Mouse (Mus musculus) spleen, adult 2 months (tissue): Measurements from ENCODE around the gene Olfr723. TPM values are rescaled to one million over a fixed set of nuclear protein-coding genes. Genes with fewer than 3 reads are reported as not detected.
"Not testable (repeated sequence)": the region's sequence is repeated elsewhere in the genome, so short reads cannot be mapped to it uniquely, and the experiment has no call there.

Source experiments
- DNase-seq, 2 experiments: peaks; one replicate each; pipeline versions ENCODE4 v3.0.0 to v3.0.0-alpha.2; 2012 to 2021; ENCODE audit warnings: low spot score in 2 of 2, low read depth in 1 of 2
- H3K27ac ChIP-seq: fragments of 200-500 bp; 2 replicates; pipeline ENCODE4 v1.5.1; 2012; ENCODE audit warnings: low read length, inconsistent platforms; ENCODE audit not compliant: insufficient read depth
- H3K27me3 ChIP-seq: fragments of 200-500 bp; 2 replicates; pipeline ENCODE4 v1.6.1; 2012; ENCODE audit warnings: mild to moderate bottlenecking, moderate library complexity, low read length, inconsistent platforms; ENCODE audit not compliant: control insufficient read depth, insufficient read depth
- H3K36me3 ChIP-seq: fragments of 200-500 bp; 2 replicates; pipeline ENCODE4 v1.6.1; 2012; ENCODE audit warnings: mild to moderate bottlenecking, low read length, inconsistent platforms; ENCODE audit not compliant: control insufficient read depth, insufficient read depth
- H3K4me1 ChIP-seq: fragments of 200-500 bp; 2 replicates; pipeline ENCODE4 v1.6.1; 2011; ENCODE audit warnings: inconsistent platforms; ENCODE audit not compliant: control insufficient read depth, insufficient read depth, insufficient read length
- H3K4me3 ChIP-seq: fragments of 200-500 bp; 2 replicates; pipeline ENCODE4 v1.5.1; 2011; ENCODE audit warnings: mild to moderate bottlenecking, inconsistent platforms; ENCODE audit not compliant: insufficient read depth, insufficient read length; ENCODE audit errors: extremely low read depth
- CTCF ChIP-seq: fragments of 200-500 bp; IDR thresholded peaks from 2 replicates; pipeline ENCODE4 v1.5.1; 2011; ENCODE audit warnings: mild to moderate bottlenecking, inconsistent platforms; ENCODE audit not compliant: insufficient read depth, insufficient read length, insufficient replicate concordance; ENCODE audit errors: extremely low read depth
- POLR2A ChIP-seq: fragments of 200-500 bp; IDR thresholded peaks from 2 replicates; pipeline ENCODE4 v1.6.1; 2011; ENCODE audit warnings: low read depth, low read length, inconsistent platforms
- WGBS: fragments of 180-500 bp; shearing (Covaris S2); methylation state at CpG from one replicate; pipeline ENCODE4 v1.1.7; 2018; 5-methylcytosine and 5-hydroxymethylcytosine counted together
- polyA plus RNA-seq: library from polyadenylated mRNA; depleted of rRNA; stranded (reverse); fragments of >200 nt; gene quantifications from 2 replicates; pipeline ENCODE4 v1.2.3, GENCODE M21; 2012; rRNA removed

The Olfr723 gene
- polyA plus RNA-seq: not detected in 2 replicates

- H3K4me1 ChIP-seq, DNase-seq, H3K27ac ChIP-seq, H3K36me3 ChIP-seq, H3K27me3 ChIP-seq, H3K4me3 ChIP-seq: not testable (repeated sequence)
Measured at GRCm38 (mm10) chr14:49931687-49932086, at the start of gene Olfr723. Olfr723 (minus strand) TSS chr14:49931787.

- DNase-seq, H3K36me3 ChIP-seq, H3K4me3 ChIP-seq, H3K4me1 ChIP-seq, H3K27ac ChIP-seq, H3K27me3 ChIP-seq: not testable (repeated sequence)
- WGBS: 71% methylated on average over 1 of the region's 1 CpGs
Measured at GRCm38 (mm10) chr14:49963174-49963573, 31.6 kb upstream of the Olfr723 start, which contains the start of gene Olfr724. Olfr724 (minus strand) TSS chr14:49963274.

DNA sequence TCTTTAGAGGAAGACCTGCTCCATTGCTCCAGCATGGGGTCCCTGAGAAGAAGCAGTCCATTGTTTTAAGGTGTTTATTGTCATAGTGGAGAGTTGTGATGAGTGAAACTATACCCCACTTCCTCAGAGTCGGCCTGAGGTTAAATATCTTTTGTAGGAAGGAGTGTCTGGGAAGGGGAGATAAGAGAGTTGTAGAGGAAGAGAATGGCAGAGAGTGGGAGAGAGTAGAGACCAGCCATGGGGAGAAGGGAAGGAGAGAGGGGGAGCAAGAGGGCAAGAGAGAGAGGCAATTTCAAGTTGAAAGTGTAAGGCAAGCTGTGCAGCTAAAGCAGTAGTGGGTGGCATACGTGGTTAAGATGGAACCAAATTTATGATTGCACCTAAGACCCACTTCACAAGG is 24.3 kb upstream of the Olfr723 start:
- no peaks in the 10 kb centered on the region for H3K36me3 ChIP-seq
- no peak overlapping the region for H3K27ac ChIP-seq
- H3K4me1 ChIP-seq: no peaks in the 10 kb centered on the region
- no peaks in the 10 kb centered on the region for H3K27me3 ChIP-seq
- no peak overlapping the region for H3K4me3 ChIP-seq
- WGBS: 18% methylated on average over 2 of the region's 2 CpGs
- TF ChIP-seq POLR2A: no peak
- no peak for TF ChIP-seq CTCF
- DNase-seq: no peak

DNA sequence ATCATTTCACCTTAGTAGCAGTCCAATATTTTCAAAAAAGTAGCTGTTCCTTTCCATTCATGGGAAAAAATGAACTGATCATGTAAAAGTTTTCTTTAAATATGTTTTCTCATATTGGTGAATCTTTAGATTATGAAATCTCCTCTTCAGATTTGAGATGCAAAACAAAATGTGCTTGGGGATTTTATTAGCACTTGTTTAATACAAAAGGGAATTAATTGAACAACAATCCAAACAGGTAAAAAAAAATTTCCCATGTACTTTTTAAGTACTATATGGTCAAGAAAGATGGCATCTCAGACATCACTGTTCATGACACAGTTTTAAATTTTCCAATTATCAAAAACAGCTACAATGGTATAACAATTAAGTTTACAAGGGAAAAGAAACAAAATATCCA is 29.7 kb downstream of the Olfr723 start, which contains the start of gene Olfr722:
TSS of gene Olfr722 (minus strand) at position 101 of the 400 bp plus-strand sequence.
- Histone ChIP-seq H3K4me1 (no peaks in the 10 kb centered on the region), H3K36me3 (no peaks in the 10 kb centered on the region), H3K27ac (no peak within 1 kb of the TSS), H3K27me3 (no peaks in the 10 kb centered on the region), H3K4me3 (no peak within 1 kb of the TSS)
- TF ChIP-seq CTCF (no peak), POLR2A (no peak)
- no peak for DNase-seq

Other genes starting within 250 kb of the Olfr723 start
- 0.06 and 0.11 TPM in 2 replicates for gene Armh4, start 148.4 kb downstream of the Olfr723 start, polyA plus RNA-seq
- not detected in 2 replicates for gene Olfr722, start 29.8 kb downstream of the Olfr723 start, polyA plus RNA-seq
- not detected in 2 replicates for gene Olfr724, start 31.5 kb upstream of the Olfr723 start, polyA plus RNA-seq
- gene Olfr725, start 108.6 kb upstream of the Olfr723 start, polyA plus RNA-seq: not detected in 2 replicates
- not detected in 2 replicates for gene Olfr726, start 159.2 kb upstream of the Olfr723 start, polyA plus RNA-seq
- not detected in 2 replicates for gene Olfr727, start 191.4 kb upstream of the Olfr723 start, polyA plus RNA-seq
- not detected in 2 replicates for gene Olfr728, start 210.9 kb upstream of the Olfr723 start, polyA plus RNA-seq
- not detected in 2 replicates for gene Olfr729, start 221.1 kb upstream of the Olfr723 start, polyA plus RNA-seq